Mouse (Mus musculus): ENCODE results near the gene Evpl. TPM values are rescaled to one million over a fixed set of nuclear protein-coding genes. Genes with fewer than 3 reads are reported as not detected.

The Evpl gene
- total and polyA plus RNA-seq, 3 experiments = 0.01 to 0.05 TPM; not detected in 1

DNA sequence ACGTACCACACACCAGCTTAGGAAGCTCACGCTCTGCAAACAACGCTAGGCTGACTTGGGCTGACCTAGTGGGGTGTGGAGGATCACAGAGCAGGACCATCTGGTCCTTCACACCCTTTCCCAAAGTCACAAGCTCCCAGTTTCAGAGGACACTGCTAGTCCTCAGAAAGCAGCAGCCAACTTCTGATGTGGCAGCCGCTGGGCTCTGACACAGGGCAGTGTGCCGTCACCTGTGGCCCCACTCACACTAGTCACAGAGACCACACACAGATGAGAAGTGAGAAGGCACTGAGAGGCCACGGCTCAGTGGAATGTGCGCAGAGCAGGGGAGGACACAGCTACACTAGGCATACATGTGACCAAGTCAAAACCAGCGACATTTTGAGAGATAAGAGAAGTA, 13.0 kb upstream of the Evpl start:
- TF ChIP-seq GATA2 (IDR thresholded peaks at IDR 0.05; ENCODE audit: borderline replicate concordance, low read depth, low read length) (no peak), CTCF (IDR thresholded peaks at IDR 0.05; ENCODE audit: low read depth, low read length) (no peak), POLR2AphosphoS5 (IDR thresholded peaks at IDR 0.05; ENCODE audit: insufficient replicate concordance, low read depth, low read length) (no peak), GATA1 (IDR thresholded peaks at IDR 0.05; ENCODE audit: borderline replicate concordance, low read length) (no peak), TAL1 (conservative IDR thresholded peaks at IDR 0.05; ENCODE audit: low read depth, low read length) (no peak)
- Histone ChIP-seq H3K4me1 (ENCODE audit: insufficient read depth, low read depth, low read length) (peaks cover 8% of the 10 kb centered on the region), H3K9me3 (replicated peaks) (no peaks in the 10 kb centered on the region), H3K4me3 (ENCODE audit: low read depth, low read length) (no peak overlapping the region), H3K36me3 (replicated peaks) (peaks cover 100% of the 10 kb centered on the region), H3K27me3 (ENCODE audit: insufficient read depth, low read length) (no peaks in the 10 kb centered on the region)
- DNase-seq (ENCODE audit: low spot score) (no peak), ATAC-seq (ENCODE audit: extremely low read depth, insufficient number of reproducible peaks, low FRiP score, poor library complexity, severe bottlenecking) (no peak)

- ATAC-seq (ENCODE audit: extremely low read depth, insufficient number of reproducible peaks, low FRiP score, poor library complexity, severe bottlenecking) (no peak), DNase-seq (ENCODE audit: low spot score) (no peak)
- peaks cover 100% of the 10 kb centered on the region for H3K36me3 ChIP-seq (replicated peaks)
- H3K9me3 ChIP-seq (replicated peaks) = no peaks in the 10 kb centered on the region
- H3K27me3 ChIP-seq (ENCODE audit: insufficient read depth, low read length) = no peaks in the 10 kb centered on the region
- no peaks in the 10 kb centered on the region for H3K4me1 ChIP-seq (ENCODE audit: insufficient read depth, low read depth, low read length)
- TF ChIP-seq GATA1 (IDR thresholded peaks at IDR 0.05; ENCODE audit: borderline replicate concordance, low read length) (no peak), CTCF (IDR thresholded peaks at IDR 0.05; ENCODE audit: low read depth, low read length) (no peak), POLR2AphosphoS5 (IDR thresholded peaks at IDR 0.05; ENCODE audit: insufficient replicate concordance, low read depth, low read length) (no peak), GATA2 (IDR thresholded peaks at IDR 0.05; ENCODE audit: borderline replicate concordance, low read depth, low read length) (no peak), TAL1 (conservative IDR thresholded peaks at IDR 0.05; ENCODE audit: low read depth, low read length) (no peak)
- H3K4me3 ChIP-seq (ENCODE audit: low read depth, low read length) = no peak overlapping the region
These were observed 9.8 kb upstream of the Evpl start for GRCm38 (mm10) chr11:116247502-116248222.

DNA sequence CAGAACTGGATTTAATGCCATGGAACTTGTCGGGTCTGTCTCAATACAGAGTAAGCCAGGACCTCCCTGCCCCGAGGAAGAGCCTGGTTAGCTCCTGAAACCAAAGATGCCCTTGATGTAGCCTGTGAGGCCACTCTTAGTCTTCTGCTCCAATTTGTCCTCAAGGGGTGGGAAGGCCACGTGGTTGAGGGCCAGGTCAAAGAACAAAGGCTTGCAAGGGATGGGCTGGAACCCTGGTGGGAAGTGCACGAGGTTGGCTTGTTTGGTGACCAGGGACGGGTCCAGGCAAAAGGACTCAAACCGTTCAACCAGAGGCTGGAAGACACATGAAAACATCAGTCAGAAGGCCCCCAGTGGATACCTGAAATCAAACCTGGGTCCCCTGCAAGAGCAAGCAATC, 7.7 kb upstream of the Evpl start:
- Histone ChIP-seq H3K4me3 (ENCODE audit: low read depth, low read length) (no peak overlapping the region), H3K4me1 (ENCODE audit: insufficient read depth, low read depth, low read length) (no peaks in the 10 kb centered on the region), H3K9me3 (replicated peaks) (no peaks in the 10 kb centered on the region), H3K36me3 (replicated peaks) (peaks cover 84% of the 10 kb centered on the region), H3K27me3 (ENCODE audit: insufficient read depth, low read length) (no peaks in the 10 kb centered on the region)
- TF ChIP-seq GATA1 (IDR thresholded peaks at IDR 0.05; ENCODE audit: borderline replicate concordance, low read length) (no peak), POLR2AphosphoS5 (IDR thresholded peaks at IDR 0.05; ENCODE audit: insufficient replicate concordance, low read depth, low read length) (no peak), GATA2 (IDR thresholded peaks at IDR 0.05; ENCODE audit: borderline replicate concordance, low read depth, low read length) (no peak), TAL1 (conservative IDR thresholded peaks at IDR 0.05; ENCODE audit: low read depth, low read length) (no peak), CTCF (IDR thresholded peaks at IDR 0.05; ENCODE audit: low read depth, low read length) (no peak)
- ATAC-seq (ENCODE audit: extremely low read depth, insufficient number of reproducible peaks, low FRiP score, poor library complexity, severe bottlenecking) (no peak), DNase-seq (ENCODE audit: low spot score) (no peak)

DNA sequence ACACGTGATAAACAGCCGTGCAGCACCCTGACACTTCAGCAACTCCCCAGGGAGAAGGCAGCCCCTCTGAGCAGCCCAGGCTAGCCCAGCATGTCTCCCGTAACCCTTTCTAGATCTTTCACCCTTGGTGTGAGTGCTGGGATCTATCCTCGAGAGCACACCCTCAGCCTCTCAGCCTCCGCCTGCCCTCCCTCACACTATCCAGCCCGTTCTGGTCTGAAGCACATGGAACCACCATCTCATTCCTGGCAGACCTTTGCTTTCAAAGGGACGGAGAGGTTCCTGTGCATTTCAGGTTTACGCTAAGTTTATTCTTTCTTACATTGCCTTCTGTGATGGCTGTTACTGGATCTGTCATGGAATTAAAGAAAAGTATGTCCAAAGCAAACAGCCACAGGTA, 6.7 kb upstream of the Evpl start:
- no peak overlapping the region for H3K4me3 ChIP-seq (ENCODE audit: low read depth, low read length)
- peaks cover 73% of the 10 kb centered on the region for H3K36me3 ChIP-seq (replicated peaks)
- DNase-seq (ENCODE audit: low spot score) (no peak), ATAC-seq (ENCODE audit: extremely low read depth, insufficient number of reproducible peaks, low FRiP score, poor library complexity, severe bottlenecking) (no peak)
- no peaks in the 10 kb centered on the region for H3K4me1 ChIP-seq (ENCODE audit: insufficient read depth, low read depth, low read length)
- no peaks in the 10 kb centered on the region for H3K9me3 ChIP-seq (replicated peaks)
- H3K27me3 ChIP-seq (ENCODE audit: insufficient read depth, low read length) = peaks cover 4% of the 10 kb centered on the region
- no peak for TF ChIP-seq GATA1 (IDR thresholded peaks at IDR 0.05; ENCODE audit: borderline replicate concordance, low read length)
- TF ChIP-seq TAL1 (conservative IDR thresholded peaks at IDR 0.05; ENCODE audit: low read depth, low read length) = no peak
- TF ChIP-seq CTCF (IDR thresholded peaks at IDR 0.05; ENCODE audit: low read depth, low read length) = no peak
- no peak for TF ChIP-seq GATA2 (IDR thresholded peaks at IDR 0.05; ENCODE audit: borderline replicate concordance, low read depth, low read length)
- no peak for TF ChIP-seq POLR2AphosphoS5 (IDR thresholded peaks at IDR 0.05; ENCODE audit: insufficient replicate concordance, low read depth, low read length)

DNA sequence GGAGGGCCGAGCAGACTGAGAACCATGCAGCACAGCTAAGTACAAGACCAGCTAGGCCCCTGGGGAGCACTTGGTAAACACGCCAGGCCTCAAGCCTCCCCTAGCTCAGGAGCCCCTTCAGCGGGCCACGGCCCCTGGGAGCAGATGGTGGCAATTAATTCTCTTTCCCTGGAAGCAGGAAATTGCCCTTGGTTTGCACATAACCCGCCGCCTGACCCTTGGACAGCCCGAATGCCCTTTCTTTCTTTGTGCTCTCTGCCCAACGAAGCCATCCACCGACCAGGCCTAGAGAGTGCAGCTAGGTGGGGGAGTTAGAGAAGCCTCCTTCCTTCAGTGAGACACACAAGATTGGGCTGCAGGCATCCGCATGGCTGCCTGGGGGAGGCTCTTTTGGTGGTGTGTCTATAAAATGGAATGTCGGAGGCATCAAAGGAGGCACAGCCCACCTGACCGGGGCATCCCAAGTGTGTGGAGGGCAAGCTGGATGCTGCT, 3.9 kb upstream of the Evpl start:
- TF ChIP-seq POLR2AphosphoS5 (IDR thresholded peaks at IDR 0.05; ENCODE audit: insufficient replicate concordance, low read depth, low read length) = no peak
- TF ChIP-seq TAL1 (conservative IDR thresholded peaks at IDR 0.05; ENCODE audit: low read depth, low read length) = no peak
- no peak for TF ChIP-seq CTCF (IDR thresholded peaks at IDR 0.05; ENCODE audit: low read depth, low read length)
- TF ChIP-seq GATA1 (IDR thresholded peaks at IDR 0.05; ENCODE audit: borderline replicate concordance, low read length) = no peak
- TF ChIP-seq GATA2 (IDR thresholded peaks at IDR 0.05; ENCODE audit: borderline replicate concordance, low read depth, low read length) = no peak
- peaks cover 5% of the 10 kb centered on the region; the same call in 1 of the 2 replicates for H3K4me1 ChIP-seq (ENCODE audit: insufficient read depth, low read depth, low read length)
- H3K36me3 ChIP-seq (replicated peaks) = peaks cover 45% of the 10 kb centered on the region

GRCm38 (mm10) chr11:116239797-116240196, 1.9 kb upstream of the Evpl start:
- Histone ChIP-seq H3K4me1 (ENCODE audit: insufficient read depth, low read depth, low read length) (peaks cover 5% of the 10 kb centered on the region; the same call in 1 of the 2 replicates), H3K9me3 (replicated peaks) (no peaks in the 10 kb centered on the region), H3K27me3 (ENCODE audit: insufficient read depth, low read length) (peaks cover 40% of the 10 kb centered on the region), H3K4me3 (ENCODE audit: low read depth, low read length) (no peak overlapping the region), H3K36me3 (replicated peaks) (peaks cover 25% of the 10 kb centered on the region)
- no peak for DNase-seq (ENCODE audit: low spot score)
- ATAC-seq (ENCODE audit: extremely low read depth, insufficient number of reproducible peaks, low FRiP score, poor library complexity, severe bottlenecking) = no peak
- TF ChIP-seq CTCF (IDR thresholded peaks at IDR 0.05; ENCODE audit: low read depth, low read length) = no peak
- TF ChIP-seq POLR2AphosphoS5 (IDR thresholded peaks at IDR 0.05; ENCODE audit: insufficient replicate concordance, low read depth, low read length) = no peak
- no peak for TF ChIP-seq TAL1 (conservative IDR thresholded peaks at IDR 0.05; ENCODE audit: low read depth, low read length)
- TF ChIP-seq GATA1 (IDR thresholded peaks at IDR 0.05; ENCODE audit: borderline replicate concordance, low read length) = no peak
- no peak for TF ChIP-seq GATA2 (IDR thresholded peaks at IDR 0.05; ENCODE audit: borderline replicate concordance, low read depth, low read length)

More for the DNA sequence above, 3.9 kb upstream of the Evpl start:
- Histone ChIP-seq H3K27me3 (ENCODE audit: insufficient read depth, low read length) (peaks cover 23% of the 10 kb centered on the region), H3K4me3 (ENCODE audit: low read depth, low read length) (no peak overlapping the region), H3K9me3 (replicated peaks) (no peaks in the 10 kb centered on the region)
- no peak for DNase-seq (ENCODE audit: low spot score)
- ATAC-seq (ENCODE audit: extremely low read depth, insufficient number of reproducible peaks, low FRiP score, poor library complexity, severe bottlenecking) = no peak
